Mouse (Mus musculus): ENCODE data around the gene Taldo1. TPM values are rescaled to one million over a fixed set of nuclear protein-coding genes. Genes with fewer than 3 reads are reported as not detected.
A peak's percentile ranks its signal among the peaks of the same experiment; 100 is the strongest.

The Taldo1 gene
- total RNA-seq, 2 experiments from 2014 or later, result 125 to 154 TPM

GRCm38 (mm10) chr7:141417731-141418681 lies 26.0 kb downstream of the Taldo1 start:
- no peak for DNase-seq (ENCODE audit: extremely low spot score in 1 of 2, low spot score in 1 of 2)

DNA sequence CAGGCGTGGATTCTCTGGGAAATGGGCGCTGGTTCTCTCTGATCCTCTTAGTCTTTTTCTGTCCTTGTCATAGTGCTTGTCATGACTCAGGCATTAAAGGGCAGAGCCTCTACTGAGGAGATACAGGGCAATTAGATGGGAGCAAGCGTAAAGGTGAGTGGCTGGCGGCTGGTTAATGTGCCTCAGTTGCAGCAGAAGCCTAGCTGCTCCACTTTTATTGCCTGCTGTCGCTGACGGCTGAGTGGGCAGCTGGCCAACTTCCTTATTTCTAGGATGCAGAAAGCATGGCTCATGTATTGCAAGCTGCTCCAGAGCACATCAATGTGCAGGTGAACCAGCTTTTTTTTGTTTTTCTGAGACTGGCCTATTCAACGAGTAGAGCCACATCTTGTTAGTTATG lies 27.0 kb downstream of the Taldo1 start:
- peak in 1 of 2 experiments; percentile 67 for DNase-seq (ENCODE audit: extremely low spot score in 1 of 2, low spot score in 1 of 2)

GRCm38 (mm10) chr7:141420030-141420702 lies 28.2 kb downstream of the Taldo1 start:
- no peak for DNase-seq (ENCODE audit: extremely low spot score in 1 of 2, low spot score in 1 of 2)

DNA sequence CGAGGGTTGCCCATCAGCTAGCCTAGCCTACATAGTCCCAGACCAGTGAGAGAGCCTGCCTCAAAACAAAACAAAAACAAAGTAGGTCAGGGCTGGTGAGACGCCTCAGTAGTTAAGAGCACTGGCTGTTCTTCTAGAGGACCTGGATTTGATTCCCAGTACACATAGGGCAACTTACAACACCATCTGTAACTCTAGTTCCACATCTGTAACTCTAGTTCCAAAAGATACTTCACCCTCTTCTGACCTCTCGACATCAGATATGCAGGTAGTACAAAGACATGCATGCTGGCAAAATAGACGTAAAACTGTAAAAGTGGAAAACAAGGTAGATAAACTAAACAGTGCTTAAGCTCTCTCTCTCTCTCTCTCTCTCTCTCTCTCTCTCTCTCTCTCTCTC lies 31.8 kb downstream of the Taldo1 start:
- no peak for DNase-seq (ENCODE audit: extremely low spot score in 1 of 2, low spot score in 1 of 2)

DNA sequence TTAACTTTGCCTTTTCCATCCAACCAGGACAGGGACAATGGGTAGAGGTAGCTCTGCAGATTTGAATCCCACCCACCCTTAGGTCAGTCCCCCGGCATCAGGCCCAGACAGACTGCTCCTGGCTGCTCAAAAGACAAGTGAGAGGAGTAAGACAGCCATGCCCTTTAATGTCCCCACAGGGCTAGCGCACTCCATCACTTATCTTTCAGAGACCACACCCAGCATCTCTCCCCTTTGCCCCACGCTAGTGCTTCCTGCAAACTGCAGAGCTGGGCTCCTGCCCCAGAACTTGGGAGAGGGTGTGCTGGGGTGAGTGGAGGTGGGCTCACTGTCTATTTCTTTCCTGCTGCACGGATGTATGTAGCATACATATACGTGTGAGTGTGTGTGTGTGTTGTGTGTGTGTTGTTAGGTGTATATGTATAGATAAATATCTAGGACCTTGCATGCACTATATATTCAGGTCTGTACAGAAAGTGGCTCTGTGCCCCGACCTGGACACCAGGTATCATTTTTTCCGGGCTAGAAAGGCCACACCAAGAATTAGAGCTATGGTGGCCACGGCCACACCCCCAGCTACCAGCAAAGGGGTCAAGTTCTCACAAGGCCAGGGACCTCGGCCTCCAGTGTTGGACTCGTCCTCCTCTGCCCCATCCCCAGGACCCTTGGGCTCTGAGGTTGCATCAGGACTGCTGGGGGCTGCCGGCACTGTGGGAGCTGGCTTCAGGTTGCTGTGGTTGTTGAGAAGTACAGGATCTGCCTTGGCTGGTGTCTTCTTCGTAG lies 35.1 kb downstream of the Taldo1 start:
- DNase-seq (ENCODE audit: extremely low spot score in 1 of 2, low spot score in 1 of 2), result no peak

- peak in 1 of 2 experiments; percentile 4 for DNase-seq (ENCODE audit: extremely low spot score in 1 of 2, low spot score in 1 of 2)
Observed at GRCm38 (mm10) chr7:141428701-141429100, 36.7 kb downstream of the Taldo1 start.

- DNase-seq (ENCODE audit: extremely low spot score in 1 of 2, low spot score in 1 of 2), result peak; percentile 73 to 80
Observed at GRCm38 (mm10) chr7:141429310-141429709, 37.3 kb downstream of the Taldo1 start, which contains the start of gene Cend1. Cend1 (minus strand) TSS chr7:141429491.

DNA sequence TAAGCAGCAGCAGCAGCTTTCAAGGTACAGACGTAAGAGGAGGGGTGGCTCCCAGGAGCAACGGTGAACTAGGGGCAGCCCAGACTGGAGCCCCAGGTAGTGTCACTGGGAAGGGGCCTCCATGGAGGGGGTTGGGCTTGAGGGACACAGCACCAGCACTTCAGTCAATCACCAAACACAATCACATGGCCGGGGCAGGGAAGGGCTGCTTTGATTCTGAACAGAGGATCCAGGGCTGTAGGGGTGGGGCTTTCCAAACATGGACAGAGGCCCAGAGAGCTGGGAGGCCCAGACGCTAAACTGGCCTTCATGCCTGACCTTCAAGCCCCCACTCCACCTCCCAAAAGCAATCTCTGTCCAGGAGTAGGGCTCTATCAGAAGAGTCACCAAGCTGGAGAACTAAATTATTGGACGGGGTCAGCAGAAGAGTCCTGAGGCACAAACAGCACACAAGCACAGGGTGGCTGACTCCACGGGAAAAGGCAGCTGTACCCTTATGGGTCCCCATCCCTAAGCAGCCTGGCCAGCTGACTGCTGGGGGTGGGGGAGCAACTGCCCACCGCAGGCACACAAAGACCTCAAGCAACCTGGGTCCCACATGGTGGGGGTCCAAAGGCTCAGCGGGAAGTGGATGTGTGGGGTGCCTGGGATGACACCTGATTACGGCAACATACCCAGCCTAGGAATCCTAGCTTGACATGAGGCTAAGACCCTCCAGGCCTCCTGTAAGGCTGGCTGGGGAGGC lies 38.0 kb downstream of the Taldo1 start:
- DNase-seq (ENCODE audit: extremely low spot score in 1 of 2, low spot score in 1 of 2), result peak in 1 of 2 experiments; percentile 5

DNA sequence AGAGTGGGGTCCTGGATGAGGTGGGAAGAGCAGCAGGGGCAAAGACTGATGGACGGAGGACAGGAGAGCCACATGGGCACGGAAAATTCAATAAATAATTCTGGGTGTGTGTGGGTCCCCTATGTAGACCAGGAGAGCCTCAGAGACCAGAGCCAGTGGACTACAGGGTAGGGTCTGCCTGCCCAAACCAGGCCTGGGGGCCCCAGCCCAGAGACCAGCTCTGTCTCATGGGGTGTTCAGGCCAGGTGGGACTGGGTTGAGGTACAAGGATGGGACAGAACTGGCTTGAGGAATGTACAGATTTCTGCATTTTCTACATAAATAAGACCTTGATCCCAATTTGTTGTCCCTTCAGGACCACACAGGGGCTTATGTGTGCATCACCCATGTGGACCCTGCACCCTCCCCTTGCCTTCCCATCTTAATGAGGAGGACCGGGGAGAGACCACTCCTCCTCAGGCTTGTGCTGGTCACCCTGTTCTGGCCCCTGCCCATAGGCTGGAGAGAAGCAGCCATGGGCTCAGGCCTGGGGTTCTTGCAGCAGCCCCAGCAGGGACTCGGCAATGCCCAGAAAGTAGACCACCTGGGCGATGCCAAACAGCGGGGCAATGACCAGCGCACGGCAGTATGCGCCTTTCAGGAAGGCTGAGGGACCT lies 38.7 kb downstream of the Taldo1 start:
- no peak for DNase-seq (ENCODE audit: extremely low spot score in 1 of 2, low spot score in 1 of 2)

- DNase-seq (ENCODE audit: extremely low spot score in 1 of 2, low spot score in 1 of 2), result peak in 1 of 2 experiments; percentile 2
Observed at GRCm38 (mm10) chr7:141431434-141432185, 39.6 kb downstream of the Taldo1 start.

DNA sequence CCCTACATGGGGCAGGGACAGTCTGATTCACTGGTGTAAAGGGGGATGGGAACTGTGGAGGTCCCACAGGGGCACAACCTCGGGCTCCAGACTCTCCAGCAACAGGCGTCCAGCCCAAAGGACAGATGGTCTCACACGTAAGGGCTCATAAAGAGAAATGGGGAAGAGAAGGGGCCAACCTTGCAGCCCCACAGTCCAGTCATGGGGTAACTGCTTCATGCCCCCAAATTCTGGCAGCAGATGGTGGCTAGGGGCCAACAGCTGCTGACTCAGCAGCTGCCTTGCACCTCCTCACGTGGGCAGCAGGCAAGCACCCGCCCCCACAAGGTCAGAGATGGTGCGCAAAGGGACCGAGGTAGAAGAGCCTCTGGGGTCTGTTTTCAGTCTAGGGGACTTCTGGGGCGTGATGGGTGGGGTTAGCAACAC lies 40.2 kb downstream of the Taldo1 start:
- DNase-seq (ENCODE audit: extremely low spot score in 1 of 2, low spot score in 1 of 2), result peak in 1 of 2 experiments; percentile 4

GRCm38 (mm10) chr7:141432741-141433516 lies 40.9 kb downstream of the Taldo1 start:
- peak in 1 of 2 experiments; percentile 20 for DNase-seq (ENCODE audit: extremely low spot score in 1 of 2, low spot score in 1 of 2)

GRCm38 (mm10) chr7:141433517-141434400 lies 41.8 kb downstream of the Taldo1 start:
- DNase-seq (ENCODE audit: extremely low spot score in 1 of 2, low spot score in 1 of 2), result peak in 1 of 2 experiments; percentile 20

DNA sequence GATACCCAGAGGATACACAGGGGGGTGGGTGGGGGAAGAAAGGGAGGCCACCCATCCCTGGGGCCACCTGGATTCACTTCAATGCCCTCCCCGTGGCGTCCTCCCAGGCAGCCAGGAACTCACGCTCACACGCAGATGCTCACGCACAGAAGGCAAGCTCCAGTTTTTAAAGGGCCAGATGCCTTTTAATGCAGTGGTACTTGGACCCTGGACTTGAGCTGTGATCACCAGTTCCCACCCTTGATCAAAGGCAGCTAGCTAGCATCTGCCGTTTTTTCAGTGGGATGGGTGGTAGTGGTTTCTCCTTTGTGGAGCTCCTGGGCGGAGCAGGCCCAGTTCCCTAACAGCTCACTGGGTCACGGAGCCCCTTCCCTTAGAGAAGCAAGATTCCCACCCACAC lies 42.5 kb downstream of the Taldo1 start:
- peak in 1 of 2 experiments; percentile 44 for DNase-seq (ENCODE audit: extremely low spot score in 1 of 2, low spot score in 1 of 2)

- DNase-seq (ENCODE audit: extremely low spot score in 1 of 2, low spot score in 1 of 2), result peak in 1 of 2 experiments; percentile 56
Observed at GRCm38 (mm10) chr7:141435129-141435855, 43.3 kb downstream of the Taldo1 start.

Measured in layer of hippocampus, postnatal 25 days (tissue).